Mouse (Mus musculus): ENCODE results near the gene Bean1.

DNA sequence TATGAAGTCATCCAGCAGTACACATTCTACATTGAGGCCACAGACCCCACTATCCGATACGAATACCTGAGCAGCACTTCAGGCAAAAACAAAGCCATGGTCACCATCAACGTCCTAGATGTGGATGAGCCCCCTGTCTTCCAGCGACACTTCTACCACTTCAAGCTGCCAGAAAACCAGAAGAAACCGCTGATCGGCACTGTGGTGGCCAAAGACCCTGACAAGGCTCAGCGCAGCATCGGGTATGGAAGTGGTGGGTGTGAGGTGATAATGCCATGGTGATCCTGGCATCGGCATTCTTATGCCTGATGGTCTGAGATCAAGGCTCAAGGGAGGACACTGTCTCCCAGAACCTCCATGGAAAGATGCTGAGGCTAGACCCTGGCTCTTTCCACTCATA lies 39.3 kb upstream of the Bean1 start:
- TF ChIP-seq ZNF384 (IDR thresholded peaks at IDR 0.05; ENCODE audit: low read depth, low read length) (no peak), CHD2 (IDR thresholded peaks at IDR 0.05; ENCODE audit: low read depth, low read length) (no peak), MAFK (IDR thresholded peaks at IDR 0.05; ENCODE audit: insufficient read depth, low read depth, low read length) (no peak), HCFC1 (IDR thresholded peaks at IDR 0.05; ENCODE audit: borderline replicate concordance, insufficient read depth, low read length) (no peak)
